Mouse (Mus musculus): ENCODE measurements at regions not wholly inside any gene's neighbourhood (a gene's known extent, or its start where the extent isn't known, plus 50 kb on each side); places are given as distances from the start of the nearest gene placed in this dataset.

DNA sequence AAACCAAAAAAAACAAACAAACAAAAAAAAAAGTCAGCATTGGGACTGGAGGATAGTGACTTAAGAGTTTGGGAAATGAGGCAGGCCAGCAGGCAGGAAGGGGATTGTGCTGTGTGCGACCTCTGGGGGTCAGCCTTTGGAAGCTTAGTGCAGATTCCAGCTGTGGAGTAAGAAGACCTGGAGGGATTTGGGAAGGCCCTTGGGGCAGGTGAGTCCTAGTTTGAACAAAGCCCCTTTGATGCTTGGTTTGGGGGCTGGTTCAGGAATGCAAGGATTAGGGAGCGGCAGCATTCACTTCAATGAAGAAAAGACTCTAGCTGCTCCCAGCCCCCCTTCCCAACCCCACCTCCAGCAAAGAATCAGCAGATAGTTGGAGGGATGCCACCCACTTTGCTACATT is 235.6 kb upstream of the Stt3b start:
- TF ChIP-seq POLR2A (IDR thresholded peaks at IDR 0.05; ENCODE audit: insufficient read depth, low read length) (no peak), EP300 (IDR thresholded peaks at IDR 0.05; ENCODE audit: insufficient read depth, low read depth, low read length) (peak; percentile 94)

Data from ES-Bruce4 (cell line).